Mouse (Mus musculus) lung, postnatal 0 days (tissue): ENCODE measurements around the gene Lrrk1. TPM values are rescaled to one million over a fixed set of nuclear protein-coding genes. Genes with fewer than 3 reads are reported as not detected.

Experiments used
- ATAC-seq: fragments of 200-750 bp; cut with Nextera tagmentation; 2 replicates; pipeline ENCODE4 v1.8.0; 2017; ENCODE audit warnings: moderate library complexity
- DNase-seq: peaks from one replicate; pipeline ENCODE4 v3.0.0-alpha.2; 2016; ENCODE audit warnings: low spot score
- H3K27ac ChIP-seq: fragments of 300-500 bp; sonication (generic); 2 replicates; pipeline ENCODE4 v1.5.1; 2014; ENCODE audit warnings: antibody characterized with exemption, mild to moderate bottlenecking, low read length, mixed read lengths
- H3K27me3 ChIP-seq: fragments of 300-500 bp; sonication (generic); replicated peaks from 2 replicates; pipeline ENCODE4 v1.6.1; 2014; ENCODE audit warnings: low read length, mixed read lengths; ENCODE audit not compliant: insufficient read depth
- H3K36me3 ChIP-seq: fragments of 300-500 bp; sonication (generic); 2 replicates; pipeline ENCODE4 v1.6.1; 2014; ENCODE audit warnings: low read length, mixed read lengths; ENCODE audit not compliant: insufficient read depth
- H3K4me1 ChIP-seq: fragments of 300-500 bp; sonication (generic); 2 replicates; pipeline ENCODE4 v1.6.1; 2014; ENCODE audit warnings: antibody characterized with exemption, low read depth, low read length, mixed read lengths; ENCODE audit not compliant: insufficient read depth
- H3K4me2 ChIP-seq: fragments of 300-500 bp; sonication (generic); replicated peaks from 2 replicates; pipeline ENCODE4 v1.6.1; 2014; ENCODE audit warnings: low read depth, mild to moderate bottlenecking, low read length, moderate library complexity, mixed read lengths
- H3K4me3 ChIP-seq: fragments of 300-500 bp; sonication (generic); 2 replicates; pipeline ENCODE4 v1.5.1; 2014; ENCODE audit warnings: low read depth, low read length
- H3K9ac ChIP-seq: fragments of 300-500 bp; sonication (generic); replicated peaks from 2 replicates; pipeline ENCODE4 v1.6.1; 2014; ENCODE audit warnings: low read depth, mild to moderate bottlenecking
- H3K9me3 ChIP-seq: fragments of 300-500 bp; sonication (generic); 2 replicates; pipeline ENCODE4 v1.6.1; 2016; ENCODE audit warnings: low read length, mixed read lengths
- CTCF ChIP-seq: IDR thresholded peaks from 2 replicates; pipeline ENCODE4 v1.5.1; 2016; ENCODE audit warnings: antibody characterized with exemption, mild to moderate bottlenecking
- EP300 ChIP-seq: IDR thresholded peaks from 2 replicates; pipeline ENCODE4 v1.6.1; 2016; ENCODE audit warnings: antibody characterized with exemption, mild to moderate bottlenecking, control low read depth
- WGBS: fragments of 180-500 bp; shearing (Covaris S2); extraction: QIAGEN DNeasy Blood & Tissue Kit; methylation state at CpG from one replicate; pipeline ENCODE4 v1.1.7; 2014; 5-methylcytosine and 5-hydroxymethylcytosine counted together
- polyA plus RNA-seq: library from polyadenylated mRNA; unstranded; fragments of >200 nt; fragmentation: Nextera tagmentation; extraction: Ambion mirVana; gene quantifications from 2 replicates; pipeline ENCODE4 v1.2.1, GENCODE M21; 2015

Gene Lrrk1
- polyA plus RNA-seq, 1 experiment from 2014 or later = 20.5 TPM

DNA sequence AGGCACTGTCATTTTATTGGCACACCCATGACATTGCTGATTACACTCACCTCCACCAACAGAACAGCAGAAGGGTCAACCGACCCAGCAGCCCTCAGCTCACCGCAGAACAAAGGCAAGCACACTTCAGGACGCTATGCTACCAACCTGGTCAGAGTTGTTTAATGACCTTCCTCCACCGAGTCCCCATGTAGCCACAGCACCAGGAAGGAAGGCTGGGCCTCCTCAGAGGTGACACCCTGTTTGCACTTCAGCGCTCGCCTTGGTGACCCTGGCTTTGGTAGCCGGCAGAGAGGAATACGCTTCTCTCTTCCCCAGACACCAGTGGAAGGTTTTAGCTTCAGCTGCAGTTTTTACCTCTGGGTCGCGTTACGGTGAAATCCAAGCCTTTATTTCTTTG is 38.5 kb downstream of the Lrrk1 start:
- no peaks in the 10 kb centered on the region for H3K36me3 ChIP-seq
- H3K4me3 ChIP-seq = no peak overlapping the region
- H3K4me1 ChIP-seq = no peaks in the 10 kb centered on the region
- DNase-seq = no peak
- ATAC-seq = peak; percentile 47; the same call in 1 of the 2 replicates
- TF ChIP-seq CTCF = no peak
- no peak for TF ChIP-seq EP300
- no peaks in the 10 kb centered on the region for H3K9me3 ChIP-seq
- WGBS = 47% methylated on average over 11 of the region's 11 CpGs
- no peak overlapping the region for H3K9ac ChIP-seq
- H3K27ac ChIP-seq = no peak overlapping the region
- H3K27me3 ChIP-seq = no peaks in the 10 kb centered on the region
- no peak overlapping the region for H3K4me2 ChIP-seq

DNA sequence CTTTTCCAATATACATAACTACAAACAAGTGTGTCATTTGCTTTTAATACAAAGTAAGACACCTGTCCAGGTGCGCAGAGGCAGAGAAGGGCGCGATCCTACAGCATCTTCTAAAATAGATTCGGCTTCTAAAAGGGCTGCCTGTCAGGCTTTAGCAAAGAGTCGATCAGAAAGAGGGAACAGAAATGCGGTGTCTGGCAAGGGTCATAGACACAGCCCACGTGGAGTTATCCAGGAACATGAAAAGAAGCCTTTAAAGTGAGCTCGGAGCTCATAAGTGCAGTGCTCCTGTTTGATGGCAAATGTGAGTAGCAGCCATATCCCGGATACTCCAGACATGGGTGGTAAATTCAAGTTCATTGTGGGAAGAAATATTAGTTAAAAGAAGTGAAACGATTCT is 39.6 kb downstream of the Lrrk1 start:
- DNase-seq (no peak), ATAC-seq (no peak)
- Histone ChIP-seq H3K27ac (no peak overlapping the region), H3K27me3 (no peaks in the 10 kb centered on the region), H3K4me3 (no peak overlapping the region), H3K9ac (no peak overlapping the region), H3K9me3 (no peaks in the 10 kb centered on the region), H3K4me2 (no peak overlapping the region), H3K36me3 (no peaks in the 10 kb centered on the region), H3K4me1 (no peaks in the 10 kb centered on the region)
- TF ChIP-seq CTCF = no peak
- TF ChIP-seq EP300 = no peak
- WGBS = 78% methylated on average over 10 of the region's 10 CpGs

- H3K4me2 ChIP-seq = no peak overlapping the region
- H3K4me1 ChIP-seq = no peaks in the 10 kb centered on the region
- H3K27ac ChIP-seq = no peak overlapping the region
- no peak overlapping the region for H3K4me3 ChIP-seq
- no peak for TF ChIP-seq CTCF
- TF ChIP-seq EP300 = no peak
- H3K36me3 ChIP-seq = no peaks in the 10 kb centered on the region
- H3K9me3 ChIP-seq = no peaks in the 10 kb centered on the region
- H3K27me3 ChIP-seq = no peaks in the 10 kb centered on the region
- no peak for DNase-seq
- no peak overlapping the region for H3K9ac ChIP-seq
- ATAC-seq = no peak
- 53% methylated on average over 9 of the region's 9 CpGs for WGBS
These were observed 41.0 kb downstream of the Lrrk1 start for GRCm38 (mm10) chr7:66346959-66347663.

DNA sequence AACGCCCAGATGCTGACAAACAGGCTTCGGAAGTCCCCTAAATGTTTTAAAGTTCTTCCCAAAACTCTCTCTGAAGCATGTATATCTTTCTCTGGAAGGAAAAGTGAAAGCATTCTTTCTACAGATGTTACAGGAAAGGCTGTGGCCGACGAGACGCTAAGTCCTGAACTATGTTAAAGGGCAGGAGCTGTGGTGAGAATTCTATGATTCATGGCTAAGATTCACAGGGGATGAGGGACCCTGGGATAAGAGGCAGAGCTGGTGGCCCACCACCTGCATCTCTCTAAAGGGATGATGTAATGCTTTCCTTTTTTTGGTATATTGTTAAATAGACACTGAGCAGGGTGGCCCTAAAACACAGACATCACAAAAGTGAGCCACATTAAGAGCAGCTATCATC is 44.8 kb downstream of the Lrrk1 start:
- H3K9me3 ChIP-seq = no peaks in the 10 kb centered on the region
- no peaks in the 10 kb centered on the region for H3K27me3 ChIP-seq
- H3K4me1 ChIP-seq = peaks cover 7% of the 10 kb centered on the region; the same call in 1 of the 2 replicates
- DNase-seq (no peak), ATAC-seq (no peak)
- no peak overlapping the region for H3K4me3 ChIP-seq
- WGBS = 72% methylated on average over 5 of the region's 5 CpGs
- H3K36me3 ChIP-seq = no peaks in the 10 kb centered on the region
- no peak overlapping the region for H3K4me2 ChIP-seq
- TF ChIP-seq CTCF (no peak), EP300 (no peak)
- H3K27ac ChIP-seq = no peak overlapping the region
- no peak overlapping the region for H3K9ac ChIP-seq

DNA sequence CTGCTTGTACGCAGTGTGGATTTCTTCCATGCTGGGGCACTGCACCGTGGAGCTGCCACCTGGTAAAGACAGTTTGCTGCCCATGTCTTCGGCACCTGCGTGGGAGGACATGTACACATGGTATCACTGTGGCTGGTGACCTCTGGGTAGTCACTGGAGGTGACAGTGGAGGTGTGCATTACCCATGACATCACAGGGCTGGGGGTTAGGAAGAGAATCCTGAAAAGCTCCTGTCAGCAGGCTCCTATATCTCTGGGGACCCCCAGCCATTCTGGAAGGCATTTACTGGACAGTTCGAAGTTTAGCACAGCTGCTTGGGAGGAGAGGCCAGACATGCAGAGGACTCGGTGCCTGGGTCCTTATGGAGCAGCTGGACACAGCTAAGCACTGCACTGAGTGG is 45.3 kb downstream of the Lrrk1 start:
- Histone ChIP-seq H3K27me3 (no peaks in the 10 kb centered on the region), H3K27ac (no peak overlapping the region), H3K36me3 (no peaks in the 10 kb centered on the region), H3K4me3 (no peak overlapping the region), H3K9ac (no peak overlapping the region), H3K4me2 (no peak overlapping the region), H3K4me1 (peaks cover 7% of the 10 kb centered on the region; the same call in 1 of the 2 replicates), H3K9me3 (no peaks in the 10 kb centered on the region)
- ATAC-seq = no peak
- DNase-seq = no peak
- WGBS = 76% methylated on average over 6 of the region's 6 CpGs
- TF ChIP-seq CTCF = no peak
- TF ChIP-seq EP300 = no peak

DNA sequence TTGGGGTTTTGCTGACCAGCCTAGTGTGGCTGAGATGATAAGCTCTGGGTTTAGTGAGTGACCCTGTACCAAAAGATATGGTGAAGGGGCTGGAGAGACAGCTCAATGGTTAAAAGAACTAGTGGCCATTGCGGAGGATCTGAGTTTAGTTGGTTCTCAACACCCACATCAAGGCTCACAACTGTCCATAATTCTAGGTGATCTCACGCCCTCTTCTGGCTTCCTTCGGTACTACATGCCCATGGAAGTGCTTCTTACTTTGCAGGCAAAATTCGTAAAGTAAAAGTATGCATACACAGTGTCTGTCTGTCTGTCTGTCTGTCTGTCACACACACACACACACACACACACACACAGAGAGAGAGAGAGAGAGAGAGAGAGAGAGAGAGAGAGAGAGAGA is 45.8 kb downstream of the Lrrk1 start:
- no peak; the same call in 1 of the 2 replicates for ATAC-seq
- Histone ChIP-seq H3K4me1 (peaks cover 7% of the 10 kb centered on the region; the same call in 1 of the 2 replicates), H3K9ac (no peak overlapping the region), H3K4me3 (no peak overlapping the region), H3K36me3 (no peaks in the 10 kb centered on the region), H3K9me3 (no peaks in the 10 kb centered on the region), H3K27ac (no peak overlapping the region), H3K27me3 (no peaks in the 10 kb centered on the region), H3K4me2 (no peak overlapping the region)
- 46% methylated on average over 4 of the region's 4 CpGs for WGBS
- peak; percentile 70 for DNase-seq
- peak; percentile 87 for TF ChIP-seq CTCF
- no peak for TF ChIP-seq EP300
